Mouse (Mus musculus): ENCODE measurements around the gene Cacna2d3.

Cacna2d3 gene

DNA sequence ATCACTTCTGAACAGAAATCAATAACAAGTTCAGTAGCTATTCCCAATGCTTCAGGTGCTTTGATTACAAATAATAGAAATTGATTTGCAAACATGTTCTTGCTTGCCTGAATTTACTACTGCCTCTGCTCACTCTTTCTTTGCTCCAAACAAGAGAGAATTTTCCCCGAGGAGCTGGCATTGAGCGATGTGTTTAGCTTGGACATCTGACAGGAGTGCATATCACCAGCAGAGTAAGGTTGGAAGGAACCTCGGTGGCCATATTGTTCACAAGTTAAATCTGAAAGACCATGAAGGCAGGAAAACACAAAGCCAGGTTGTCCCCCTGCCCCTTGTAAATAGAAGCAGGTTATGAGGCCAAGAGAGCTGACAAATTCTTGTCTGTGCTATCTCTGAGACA lies 561.9 kb downstream of the Cacna2d3 start:
- no peak for DNase-seq (ENCODE audit: low spot score)

DNA sequence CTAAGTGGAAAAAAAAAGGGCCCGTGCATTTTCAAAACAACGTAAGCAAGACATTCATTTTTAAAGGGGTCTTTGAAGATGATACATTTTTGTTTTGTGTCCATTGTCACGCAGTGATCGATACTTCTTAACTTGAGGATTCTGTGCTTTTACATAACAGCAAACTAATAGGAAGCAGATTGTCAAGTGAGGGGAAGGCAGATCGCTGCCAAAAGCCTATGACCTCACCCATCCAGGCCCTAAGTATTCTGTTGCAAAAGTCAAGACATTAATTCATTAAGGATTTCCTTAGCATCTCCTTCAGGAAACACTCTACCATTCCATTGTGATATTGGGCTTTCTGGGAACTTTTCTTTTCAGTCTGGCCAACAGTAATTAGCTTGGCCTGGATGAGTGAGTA lies 564.6 kb downstream of the Cacna2d3 start:
- no peak for DNase-seq (ENCODE audit: low spot score)

DNA sequence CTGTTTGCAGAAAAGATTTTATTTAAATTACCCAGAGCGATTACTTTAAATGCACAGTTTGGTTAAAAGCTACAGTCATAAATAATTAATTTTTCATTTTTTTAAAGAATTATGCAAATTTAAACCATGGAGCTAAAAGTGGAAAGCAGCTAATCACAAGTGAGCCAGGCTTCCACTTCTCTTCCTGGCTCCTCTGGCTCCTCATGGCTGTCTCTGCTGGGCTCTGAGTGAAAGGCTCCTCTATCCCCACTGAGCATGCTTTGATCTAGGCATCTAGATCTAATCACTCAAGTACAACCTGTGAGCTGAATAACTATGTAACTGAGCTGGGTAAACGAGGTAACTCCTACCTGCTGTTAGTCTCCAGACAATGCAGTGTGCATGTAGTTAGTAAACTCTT lies 577.5 kb downstream of the Cacna2d3 start:
- DNase-seq (ENCODE audit: low spot score) = no peak

DNA sequence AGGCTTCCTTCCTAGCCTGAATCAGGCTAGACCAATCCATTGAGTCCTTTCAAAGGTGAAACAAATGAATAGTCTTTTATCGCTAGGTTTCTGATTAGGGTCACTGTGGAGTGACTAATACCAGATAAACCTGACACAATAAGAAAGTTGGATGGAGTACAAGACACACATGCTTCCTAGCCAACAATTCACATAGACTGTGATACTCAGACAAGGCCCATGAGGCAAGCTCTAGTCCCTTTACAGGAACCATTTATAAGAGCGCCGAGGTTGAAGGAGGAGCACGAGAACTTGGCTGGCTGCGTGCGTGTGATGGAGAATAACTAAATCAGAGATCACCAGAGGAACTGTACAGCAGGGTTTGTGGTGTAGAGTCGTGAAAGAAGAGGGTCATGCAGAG lies 584.0 kb downstream of the Cacna2d3 start:
- DNase-seq (ENCODE audit: low spot score) = no peak

DNA sequence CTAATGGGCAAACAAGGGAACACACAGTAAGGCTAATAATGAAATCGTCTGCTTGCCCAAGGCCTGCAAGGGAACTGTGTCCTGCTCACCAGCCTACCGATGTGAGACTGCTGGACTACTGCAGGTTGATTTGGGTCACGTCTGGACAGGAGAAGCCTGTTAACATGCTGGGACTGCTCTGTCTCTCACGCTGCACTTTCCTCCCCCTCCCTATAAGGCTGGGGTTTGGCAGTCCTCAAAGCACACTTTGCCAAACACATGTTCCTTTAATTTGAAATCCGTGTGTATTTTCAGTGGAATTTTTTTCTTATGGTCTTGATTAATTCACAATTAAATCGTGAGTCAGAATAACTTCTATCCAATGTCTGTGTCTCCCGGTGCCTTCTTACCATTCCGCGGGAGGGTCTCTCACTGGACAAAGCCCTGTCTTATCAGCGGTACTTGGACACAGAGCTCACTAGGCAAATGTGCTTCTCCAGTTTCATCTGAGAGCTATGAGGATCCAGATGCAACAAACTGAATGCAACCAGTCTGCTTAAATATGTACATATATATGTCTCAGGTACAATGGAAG lies 584.6 kb downstream of the Cacna2d3 start:
- DNase-seq (ENCODE audit: low spot score) = no peak

DNA sequence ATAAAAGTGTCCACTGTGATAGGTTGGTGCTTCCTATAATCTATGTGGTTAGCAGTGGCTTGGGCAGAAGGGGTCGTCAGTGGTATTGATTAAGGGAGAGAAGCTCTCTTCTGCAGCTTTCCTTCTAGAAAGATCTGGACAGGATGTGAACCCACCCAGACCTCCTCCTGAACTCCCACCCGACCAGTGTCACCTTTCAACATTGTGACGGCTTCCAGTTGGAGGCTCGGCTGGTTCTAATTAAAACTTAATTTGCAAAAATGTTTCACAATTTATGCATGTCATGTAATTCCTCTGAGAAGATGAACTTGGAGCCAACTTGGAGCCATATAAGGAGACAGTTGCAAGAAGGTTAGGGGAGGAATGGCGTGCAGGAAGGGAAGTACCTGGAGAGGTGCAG lies 586.8 kb downstream of the Cacna2d3 start:
- DNase-seq (ENCODE audit: low spot score) = no peak

DNA sequence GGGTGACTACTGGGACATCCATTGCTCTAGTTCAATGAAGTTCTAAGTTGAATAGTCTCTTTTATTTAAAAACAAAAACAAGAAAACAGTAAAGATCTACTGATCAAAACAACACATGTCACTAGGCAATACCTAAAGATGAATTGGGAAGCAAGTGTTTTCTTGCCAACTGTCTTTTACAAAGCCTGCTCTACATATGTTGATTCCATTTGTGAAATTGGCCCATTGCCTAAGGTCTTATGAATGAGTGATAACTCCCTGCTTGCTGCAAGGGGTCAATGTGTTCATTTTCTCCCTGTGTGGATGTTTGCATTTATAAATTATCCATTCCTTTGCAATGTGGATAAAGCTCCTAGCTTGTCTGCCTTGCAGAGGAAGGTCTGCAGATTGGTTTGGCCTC lies 591.2 kb downstream of the Cacna2d3 start:
- no peak for DNase-seq (ENCODE audit: low spot score)

DNA sequence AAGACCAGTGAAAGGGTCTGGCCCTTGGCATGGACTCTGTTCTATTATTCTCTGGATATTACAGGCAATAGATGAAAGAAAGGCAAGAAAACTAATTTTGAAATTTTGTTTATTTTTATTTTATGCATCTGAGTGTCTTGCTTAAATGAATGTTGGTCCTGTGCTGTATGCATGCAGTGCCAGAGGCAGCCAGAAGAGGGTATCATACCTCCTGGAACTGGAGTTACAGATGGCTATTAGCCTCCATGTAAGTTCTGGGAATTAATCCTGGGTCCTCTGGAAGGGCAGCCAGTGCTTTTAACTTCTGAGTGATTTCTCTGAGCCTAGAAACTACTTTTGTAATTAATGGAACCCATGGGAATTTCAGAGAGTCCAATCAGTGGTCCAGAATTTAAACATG lies 597.8 kb downstream of the Cacna2d3 start:
- no peak for DNase-seq (ENCODE audit: low spot score)

DNA sequence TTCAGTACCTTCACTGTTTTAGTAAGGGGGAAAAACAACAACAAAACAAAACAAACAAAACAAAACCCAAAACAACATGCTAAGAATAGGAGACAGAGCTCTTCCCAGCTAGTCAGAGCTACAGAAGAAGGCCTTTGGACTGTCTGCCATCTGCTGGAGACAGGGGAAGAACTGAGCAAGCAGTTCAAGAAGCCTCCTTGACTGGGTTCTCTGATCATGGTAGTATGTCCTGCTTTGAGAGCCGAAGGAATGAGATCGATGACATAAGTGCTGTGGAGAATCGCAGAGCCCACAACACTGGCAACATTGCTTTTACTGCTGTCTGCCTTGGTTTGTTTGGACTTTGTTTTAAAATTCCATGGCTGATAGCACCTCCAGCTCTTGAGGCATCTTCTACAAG lies 598.9 kb downstream of the Cacna2d3 start:
- DNase-seq (ENCODE audit: low spot score) = no peak

DNA sequence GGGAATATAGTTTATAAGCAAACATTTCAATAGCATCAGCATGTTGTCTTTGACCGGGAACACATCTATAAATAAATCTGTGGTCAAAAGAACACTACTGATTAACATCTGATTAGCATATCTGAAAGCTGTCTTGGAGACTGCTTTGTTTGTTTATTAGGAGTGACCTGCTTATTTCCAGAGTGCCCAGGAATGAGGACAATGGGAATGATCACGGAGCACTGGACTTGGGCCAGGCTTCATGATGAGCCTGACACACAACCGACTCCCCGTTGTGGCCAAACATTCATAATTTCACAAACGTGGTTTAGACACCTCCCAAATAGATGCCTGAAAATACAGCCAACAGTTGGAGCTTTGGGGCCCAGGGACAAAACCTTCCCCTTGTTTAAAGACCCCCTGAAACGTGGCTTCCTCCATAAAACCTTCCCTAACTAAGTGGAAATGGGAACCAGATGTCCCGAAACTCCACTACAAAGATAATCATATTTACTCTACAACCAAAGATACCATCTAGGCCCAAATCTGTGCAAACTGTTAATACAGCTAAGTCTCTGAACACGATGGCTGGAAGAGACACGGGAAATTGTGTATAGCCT lies 607.7 kb downstream of the Cacna2d3 start:
- DNase-seq (ENCODE audit: low spot score) = no peak

DNA sequence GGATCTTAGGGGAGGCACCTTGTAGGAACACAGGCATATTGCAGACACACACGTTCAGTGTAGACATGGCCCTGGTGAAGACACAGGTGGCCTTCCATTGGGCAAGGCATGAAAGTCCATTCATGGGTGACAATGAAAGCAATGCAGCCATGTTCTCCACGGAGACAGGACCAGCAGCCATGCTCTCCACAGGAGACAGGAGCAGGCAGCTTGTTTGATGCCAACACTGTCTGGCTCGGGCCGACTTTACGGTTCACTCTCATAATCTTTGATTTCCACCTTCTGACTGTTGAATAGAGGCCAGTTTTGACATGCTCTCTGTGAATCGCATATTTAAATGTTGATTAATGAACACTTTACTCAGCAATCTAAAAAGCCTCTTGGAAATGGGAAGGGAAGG lies 610.0 kb downstream of the Cacna2d3 start:
- DNase-seq (ENCODE audit: low spot score) = no peak

DNA sequence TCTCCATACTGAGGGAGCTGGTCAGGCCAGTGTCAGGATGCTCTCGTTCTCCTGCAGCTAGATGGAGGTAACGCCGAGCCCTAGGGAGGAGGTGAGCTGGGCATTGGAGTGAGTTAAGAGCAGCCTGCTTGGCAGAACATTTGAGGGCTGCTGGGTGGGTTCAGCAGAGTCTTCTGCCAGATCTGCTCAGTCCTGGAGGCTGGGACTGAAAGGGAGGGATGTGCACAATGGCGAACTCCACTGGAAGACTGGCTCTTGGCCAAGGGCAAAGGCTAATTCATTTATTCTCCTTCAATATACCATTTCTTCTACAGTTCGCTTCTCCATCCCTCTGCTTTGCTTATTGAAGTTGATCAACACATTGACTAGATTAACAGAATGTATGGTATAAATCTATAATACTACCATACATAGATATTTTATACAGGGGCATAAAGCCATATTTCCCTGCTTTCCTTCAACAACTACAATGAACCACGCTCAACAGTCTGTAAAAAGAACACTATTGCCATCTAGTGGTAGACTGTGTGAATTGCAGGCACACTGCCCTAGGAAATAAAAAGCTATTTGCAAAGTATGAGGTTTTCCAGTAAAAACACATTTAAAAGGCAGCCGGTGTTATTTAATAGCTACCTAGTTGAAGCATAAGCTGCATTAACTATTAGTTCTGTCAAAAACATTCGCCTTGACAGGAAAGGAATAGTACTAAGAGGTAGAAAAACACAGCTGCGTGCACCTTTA lies 611.1 kb downstream of the Cacna2d3 start:
- DNase-seq (ENCODE audit: low spot score) = no peak

DNA sequence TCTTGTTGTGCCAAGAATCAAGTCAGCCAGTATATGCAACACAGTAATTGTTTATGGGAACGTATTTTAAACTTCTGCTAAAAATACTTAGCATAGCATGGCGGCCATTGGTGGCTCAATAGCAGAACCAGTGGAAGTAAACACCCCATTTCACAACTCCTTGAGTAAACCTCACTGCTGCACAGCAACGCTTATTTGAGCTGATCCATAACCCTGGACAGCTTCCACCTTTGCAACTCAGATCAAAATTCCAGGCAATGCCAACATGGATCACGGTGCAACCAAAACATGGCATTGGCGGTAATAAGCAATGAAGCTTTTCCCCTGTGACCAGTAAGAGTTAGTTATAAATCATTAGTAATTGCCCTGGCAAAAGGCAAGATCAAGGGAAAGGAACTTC lies 614.2 kb downstream of the Cacna2d3 start:
- no peak for DNase-seq (ENCODE audit: low spot score)

DNA sequence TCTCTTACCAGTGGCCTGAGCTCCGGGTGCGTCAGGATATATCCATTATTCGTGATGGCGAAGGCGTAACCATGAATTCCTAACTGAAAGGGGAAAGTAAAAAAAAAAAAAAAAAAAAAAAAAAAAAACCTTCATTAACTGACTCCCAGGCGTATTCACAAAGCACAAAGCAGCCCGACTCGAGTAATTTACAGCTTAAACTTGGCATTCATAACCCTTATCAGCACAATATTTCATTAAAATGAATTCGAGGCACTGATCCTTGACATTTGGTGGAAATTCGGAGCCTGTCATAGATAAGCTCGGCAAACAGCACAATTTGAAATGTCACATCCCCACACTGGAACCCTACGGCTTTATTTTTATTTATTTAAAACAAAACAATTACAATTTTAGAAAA lies 623.9 kb downstream of the Cacna2d3 start:
- no peak for DNase-seq (ENCODE audit: low spot score)

DNA sequence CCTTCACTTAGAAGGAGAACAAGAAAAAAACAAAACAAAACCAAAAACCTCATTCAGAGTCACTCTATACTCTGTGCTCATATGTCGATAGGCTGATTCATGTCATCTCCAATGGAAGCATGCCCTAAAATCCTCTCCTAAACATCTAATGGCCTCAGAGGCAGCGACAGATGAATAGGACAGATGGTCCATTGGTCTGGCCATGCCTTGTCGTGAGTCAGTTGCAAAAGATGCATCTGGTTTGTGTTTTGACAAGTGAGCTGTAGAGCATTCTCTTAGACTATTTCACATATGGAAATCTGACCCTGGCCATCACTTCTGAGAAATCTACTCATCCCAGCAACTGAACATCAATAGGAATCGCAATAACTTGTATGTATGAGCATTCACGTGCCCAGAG lies 626.2 kb downstream of the Cacna2d3 start:
- DNase-seq (ENCODE audit: low spot score) = no peak

DNA sequence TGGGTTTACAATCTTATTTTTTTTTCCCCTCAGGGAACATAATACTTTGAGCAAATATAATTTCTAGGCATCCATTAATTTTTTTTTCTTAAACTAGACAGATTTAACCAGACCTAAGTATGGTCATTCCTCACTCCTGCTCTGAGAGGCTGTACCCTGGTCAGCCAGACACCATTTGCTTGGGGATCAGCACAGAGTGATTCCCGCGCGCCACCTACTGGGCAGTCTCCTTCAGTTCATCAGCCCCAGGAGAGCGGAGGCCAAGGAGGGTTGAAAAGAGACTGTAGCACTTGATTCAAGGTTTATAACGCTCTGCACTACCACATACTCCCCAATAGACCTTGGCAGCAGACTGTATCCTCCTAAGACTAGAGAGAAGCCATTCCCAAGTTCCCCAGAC lies 631.6 kb downstream of the Cacna2d3 start:
- no peak for DNase-seq (ENCODE audit: low spot score)

DNA sequence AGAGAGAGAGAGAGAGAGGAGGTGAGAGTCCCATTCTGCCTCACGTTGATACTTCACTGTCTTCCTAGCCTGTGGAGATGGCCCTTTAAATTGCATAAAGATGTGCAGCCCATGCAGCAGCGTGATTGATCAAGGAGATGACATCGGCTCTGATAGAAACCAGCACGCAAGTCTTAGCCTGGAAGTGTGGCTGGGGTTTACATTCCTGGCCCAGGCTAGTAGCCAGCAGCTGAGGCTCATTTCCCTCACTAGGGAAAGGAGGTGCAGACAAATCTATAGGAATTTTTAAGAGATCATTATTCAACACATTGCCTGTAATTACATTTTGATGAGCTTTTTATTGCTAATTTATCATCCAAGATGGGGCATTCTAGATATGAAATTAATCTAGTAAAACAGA lies 635.1 kb downstream of the Cacna2d3 start:
- DNase-seq (ENCODE audit: low spot score) = no peak

DNA sequence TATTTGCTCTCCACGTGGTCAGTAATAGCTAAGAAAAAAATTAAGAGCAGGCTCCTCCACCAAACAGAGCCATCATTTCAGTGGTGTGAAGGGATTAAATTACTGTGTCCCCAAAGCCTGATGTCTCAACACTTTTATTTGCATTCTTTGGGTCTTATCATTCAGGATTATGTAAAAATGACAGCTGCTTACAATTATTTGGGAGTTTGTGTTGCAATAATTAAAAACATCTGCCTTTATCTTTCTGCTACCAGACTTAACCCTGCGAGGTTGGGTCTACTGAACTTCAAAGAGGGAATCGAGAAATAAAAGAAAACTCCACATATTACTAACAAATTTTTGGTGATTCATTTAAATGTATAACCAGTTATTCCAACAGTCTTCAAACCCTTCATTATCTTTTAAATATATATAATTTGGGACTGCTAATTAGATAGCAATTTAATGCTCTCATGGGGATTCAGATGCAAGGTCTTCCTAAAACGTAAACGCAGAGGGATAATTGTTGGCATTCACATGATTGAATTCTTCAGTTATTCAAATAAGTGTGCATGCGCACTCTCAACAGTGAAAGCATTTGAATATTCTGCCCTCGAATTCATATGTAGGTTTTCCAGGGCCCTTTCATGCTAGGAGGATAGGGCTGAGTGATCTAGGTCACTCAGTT lies 636.0 kb downstream of the Cacna2d3 start:
- no peak for DNase-seq (ENCODE audit: low spot score)

DNA sequence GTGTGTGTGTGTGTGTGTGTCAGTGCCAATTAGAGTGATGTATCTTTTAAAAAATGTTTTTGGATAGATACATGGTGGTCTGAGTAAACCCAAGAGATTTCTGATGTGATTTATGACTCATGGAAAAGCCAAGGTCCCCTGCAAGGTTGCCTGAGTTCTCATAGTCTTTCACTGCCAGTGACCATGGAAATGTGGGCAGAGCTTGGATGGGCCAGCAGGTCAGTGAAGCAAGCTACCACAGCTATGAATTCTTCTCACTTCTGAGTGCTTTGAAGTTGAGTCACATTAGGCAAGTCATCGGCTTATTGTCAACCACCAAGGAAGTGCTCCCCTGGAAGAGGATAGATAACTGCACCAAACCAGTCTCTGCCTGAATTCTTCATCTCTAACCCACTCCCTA lies 639.5 kb downstream of the Cacna2d3 start:
- no peak for DNase-seq (ENCODE audit: low spot score)

DNA sequence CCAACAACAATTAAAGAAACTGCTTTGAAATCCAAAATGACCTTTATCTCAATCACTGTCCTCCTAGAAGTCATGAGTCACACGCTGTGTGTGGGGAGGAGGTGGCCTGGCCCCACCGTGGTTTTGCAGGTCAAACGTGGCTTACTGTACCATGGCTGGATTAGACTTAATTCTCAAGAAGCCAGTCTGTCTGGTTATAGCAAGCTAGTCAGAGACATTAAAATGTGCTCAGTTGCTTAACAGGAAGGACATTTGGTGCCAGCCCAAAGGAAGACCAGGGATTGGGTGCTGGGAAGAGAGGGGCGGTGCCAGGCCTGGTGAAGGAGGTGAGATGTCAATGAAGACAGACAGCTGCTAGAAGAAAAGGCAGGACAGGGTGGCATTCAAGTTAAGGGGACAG lies 641.0 kb downstream of the Cacna2d3 start:
- no peak for DNase-seq (ENCODE audit: low spot score)

DNA sequence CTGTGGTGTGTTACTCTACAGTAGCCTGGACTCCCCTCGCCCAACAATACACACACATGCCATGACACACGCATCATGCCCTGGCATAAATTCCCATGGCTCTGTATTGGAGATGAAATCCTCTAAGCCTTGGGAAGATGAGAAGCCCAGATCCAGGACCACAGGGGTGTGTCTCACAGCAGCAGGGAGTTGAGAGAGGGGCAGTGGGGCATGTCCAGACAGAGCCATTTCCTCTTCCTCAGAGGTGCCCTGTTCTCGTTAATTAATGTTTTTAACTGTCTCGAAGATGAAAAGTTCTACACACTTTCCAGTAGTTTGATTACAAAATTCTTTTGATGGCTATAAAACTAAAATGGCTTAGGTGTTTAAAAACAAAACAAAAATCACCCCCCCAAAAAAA lies 641.4 kb downstream of the Cacna2d3 start:
- no peak for DNase-seq (ENCODE audit: low spot score)

DNA sequence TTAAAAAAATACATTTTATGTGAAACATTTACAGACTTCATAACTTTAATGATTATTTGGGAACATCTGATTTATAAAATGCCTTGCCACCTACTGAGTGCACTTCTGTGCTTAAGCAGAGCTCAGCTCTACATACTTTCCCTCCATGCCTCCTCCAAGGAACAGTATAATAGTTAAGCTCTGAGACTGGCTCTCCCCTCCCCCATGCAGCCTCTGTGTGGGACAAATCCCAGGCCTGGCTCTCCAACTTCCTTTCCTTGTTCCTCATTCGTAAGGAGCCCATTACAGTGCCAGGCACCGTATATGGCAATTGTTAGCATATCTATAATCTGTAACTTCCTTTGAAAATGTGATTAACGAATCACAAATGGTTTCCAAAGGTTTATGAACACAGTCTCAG lies 644.2 kb downstream of the Cacna2d3 start:
- no peak for DNase-seq (ENCODE audit: low spot score)

DNA sequence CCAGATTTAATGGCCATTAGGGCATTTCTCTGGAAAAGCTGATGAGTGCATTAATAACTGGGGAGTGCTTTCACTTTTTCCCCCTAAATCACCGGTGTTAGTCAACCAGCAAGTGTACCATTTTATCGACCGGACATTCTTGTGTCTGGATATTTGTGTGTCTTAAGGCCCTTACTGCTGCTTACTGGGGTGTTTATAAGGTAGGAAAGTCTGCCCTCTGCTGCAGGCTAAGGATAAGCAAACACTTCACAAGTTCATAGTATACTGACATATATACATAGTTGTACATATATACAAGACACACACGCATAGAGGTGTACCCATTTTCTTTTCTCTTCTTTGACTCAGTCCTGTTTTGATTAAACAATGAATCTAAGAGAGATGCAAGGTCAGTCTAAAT lies 647.9 kb downstream of the Cacna2d3 start:
- no peak for DNase-seq (ENCODE audit: low spot score)
